Mouse (Mus musculus) c-Kit-negative CD71-positive TER-119-positive erythroid progenitor cells, embryonic 14.5 days (primary cell): ENCODE data around the gene Wdr26.

Experiments used
- DNase-seq: peaks from one replicate; pipeline ENCODE4 v3.0.0-alpha.2; 2013; ENCODE audit warnings: low read depth, low spot score

Wdr26 gene

DNA sequence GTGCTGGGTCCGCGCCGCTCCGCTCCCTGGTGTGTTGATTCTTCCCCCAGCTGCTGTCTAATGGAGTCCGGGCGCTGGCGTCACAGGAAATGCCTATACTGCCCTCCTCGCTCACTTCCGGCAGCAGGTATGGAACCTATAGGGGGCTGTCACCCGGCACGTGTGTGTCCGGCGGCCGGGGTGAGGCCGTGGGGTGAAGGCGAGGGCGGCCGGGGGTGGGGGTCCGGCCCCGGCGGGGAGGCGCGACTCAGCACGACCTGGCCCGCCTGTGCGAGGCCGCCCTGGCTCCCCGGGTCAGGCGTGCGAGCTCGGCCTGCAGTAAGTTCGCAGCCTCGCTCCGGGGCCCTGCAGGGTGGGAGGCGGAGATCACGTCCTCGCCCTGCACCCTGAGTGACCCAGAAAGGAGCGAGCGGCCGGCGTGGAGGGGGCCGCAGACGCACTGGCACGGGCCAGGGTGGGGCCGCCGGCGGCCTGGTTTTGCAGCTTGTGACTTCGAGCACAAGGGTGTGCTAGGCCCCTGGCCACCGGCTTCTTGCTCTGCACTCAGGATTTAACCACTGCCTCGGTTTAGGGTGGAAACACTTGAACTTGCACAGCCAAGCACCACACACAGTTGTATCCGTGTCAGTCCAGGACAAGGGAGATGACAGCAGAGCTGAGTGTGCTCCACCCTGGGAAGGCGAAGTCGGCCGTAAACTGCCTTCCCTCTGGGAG, at the start of gene Wdr26:
Gene Wdr26, minus strand, starts transcription at position 82 of the 714 bp plus-strand sequence.
- DNase-seq: peak; percentile 67

DNA sequence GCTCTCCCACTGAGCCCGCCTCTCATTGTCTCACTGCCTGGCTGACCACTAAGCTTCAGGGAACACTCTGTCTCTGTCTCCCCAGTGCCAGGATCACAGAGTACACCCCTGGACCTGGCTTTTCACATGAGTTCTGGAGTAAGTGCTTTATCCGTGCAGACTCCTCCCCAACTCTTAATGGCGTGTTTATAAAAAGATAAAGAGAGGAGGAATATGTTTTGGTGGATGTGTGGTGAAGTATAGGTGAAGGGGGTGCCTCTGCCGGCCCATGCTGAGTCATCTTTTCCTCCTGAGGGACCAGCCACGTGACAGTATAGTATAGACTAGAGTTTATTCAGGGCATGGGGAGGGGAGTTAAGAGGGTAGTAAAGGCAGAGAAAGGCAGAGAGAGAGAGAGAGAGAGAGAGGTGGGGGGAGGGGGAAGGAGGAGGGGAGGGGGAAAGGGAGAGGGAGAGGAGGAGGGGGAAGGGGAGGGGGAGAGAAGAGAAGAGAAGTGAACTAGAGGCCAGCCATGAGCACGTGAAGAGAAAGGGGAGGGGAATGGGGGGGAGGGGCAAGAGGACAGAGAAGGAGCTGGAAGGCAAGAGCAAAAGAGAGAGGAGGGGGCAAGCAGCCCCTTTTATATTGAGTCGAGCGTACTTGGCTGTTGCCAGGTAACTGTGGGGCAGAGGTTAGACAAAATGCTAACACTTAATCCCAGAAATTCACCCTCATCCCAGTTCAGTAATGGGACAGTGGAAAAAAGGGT, 49.3 kb upstream of the Wdr26 start:
- DNase-seq: peak; percentile 77

DNA sequence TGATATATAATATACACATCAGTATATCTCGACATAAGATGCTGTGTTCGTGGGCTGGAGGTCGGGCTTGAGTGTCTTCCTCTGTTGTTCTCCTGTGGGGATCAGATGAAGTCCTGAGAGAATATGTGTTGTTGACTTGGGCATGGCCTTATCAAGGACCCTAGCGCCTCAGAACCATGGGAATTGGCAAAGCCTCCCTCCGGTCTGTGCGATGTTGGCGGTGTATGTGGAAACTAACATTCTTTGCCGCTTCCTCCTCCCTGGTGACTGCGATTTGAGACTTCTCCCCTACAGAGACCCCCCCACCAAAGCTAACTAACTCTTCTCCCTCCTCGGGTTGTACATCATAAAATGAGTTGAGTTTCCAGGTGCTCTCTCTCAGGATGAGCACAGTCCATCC, 48.6 kb upstream of the Wdr26 start:
- DNase-seq: no peak

DNA sequence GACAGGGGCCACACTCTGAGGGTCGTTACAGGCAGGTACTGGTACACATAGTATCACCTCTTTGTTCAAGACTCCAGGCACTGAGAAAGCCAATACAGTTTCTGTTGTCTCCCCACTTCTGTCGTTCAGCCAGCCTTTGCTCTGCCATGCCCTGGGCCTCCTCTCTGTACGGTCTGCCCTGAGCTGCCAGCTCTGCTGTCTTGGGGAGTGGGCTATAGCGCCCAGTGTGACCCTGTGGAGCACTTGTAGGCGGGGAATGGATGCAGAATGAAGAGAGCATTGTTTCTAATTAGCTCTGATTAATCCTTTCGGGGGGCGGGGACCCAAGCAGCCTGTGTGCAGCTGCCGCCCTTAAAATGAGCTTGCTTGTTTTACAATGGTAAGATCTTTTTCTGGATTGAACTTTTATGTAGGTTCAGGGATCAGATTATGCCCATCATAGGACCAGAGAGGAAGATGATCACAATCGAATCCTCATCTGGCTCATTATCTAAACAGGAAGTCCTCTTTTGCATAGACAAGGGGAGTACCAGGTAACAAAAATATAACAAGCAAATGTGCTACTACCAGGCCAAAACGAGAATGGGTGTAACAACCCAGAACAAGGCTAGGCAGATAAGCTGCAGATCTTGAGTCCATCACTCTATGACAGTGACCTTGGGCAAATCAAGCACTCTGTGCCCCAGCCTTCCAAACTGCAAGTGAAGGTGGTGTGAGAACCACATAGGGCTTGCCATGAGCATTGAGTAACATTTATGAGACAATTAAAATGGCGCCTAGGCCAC, 48.0 kb upstream of the Wdr26 start:
- DNase-seq: peak; percentile 40

DNA sequence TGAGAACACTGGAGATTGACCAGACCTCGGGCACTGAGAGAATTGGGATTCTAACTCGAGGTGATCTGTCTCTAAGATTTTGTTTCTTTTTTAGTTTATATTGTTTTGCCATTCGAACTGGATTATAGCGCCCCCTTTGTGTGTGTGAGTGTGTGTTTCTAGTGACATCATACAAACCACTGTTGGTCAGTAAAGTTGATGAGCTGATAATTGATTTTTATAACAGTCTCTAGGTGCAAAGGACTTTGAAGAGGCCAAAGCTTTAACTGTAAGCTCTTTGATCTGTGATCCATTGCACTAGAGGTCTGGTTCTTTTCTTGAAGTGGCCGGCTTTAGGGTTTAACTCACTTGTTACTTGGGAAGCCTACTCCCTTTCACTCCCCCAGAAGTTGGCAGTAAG, 47.3 kb upstream of the Wdr26 start:
- no peak for DNase-seq

DNA sequence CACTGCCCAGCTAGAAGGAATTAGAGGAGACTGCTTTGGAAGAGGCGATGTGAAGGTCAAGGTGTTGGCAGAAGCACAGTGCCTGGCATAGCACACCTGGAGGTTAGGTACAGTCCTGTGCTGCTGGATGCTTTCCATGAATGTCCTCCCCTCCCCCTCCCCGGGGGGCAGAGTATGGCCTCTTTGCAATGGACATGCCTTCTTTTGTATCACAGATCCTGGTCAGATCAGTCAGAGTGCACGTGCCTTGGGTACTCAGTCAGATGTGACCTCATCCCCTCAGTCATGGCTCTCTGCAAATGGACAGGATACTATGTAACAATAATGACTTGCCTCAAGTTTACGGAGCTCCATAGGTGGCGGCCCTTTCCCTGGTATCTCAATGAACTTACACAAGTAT, 46.8 kb upstream of the Wdr26 start:
- no peak for DNase-seq

DNA sequence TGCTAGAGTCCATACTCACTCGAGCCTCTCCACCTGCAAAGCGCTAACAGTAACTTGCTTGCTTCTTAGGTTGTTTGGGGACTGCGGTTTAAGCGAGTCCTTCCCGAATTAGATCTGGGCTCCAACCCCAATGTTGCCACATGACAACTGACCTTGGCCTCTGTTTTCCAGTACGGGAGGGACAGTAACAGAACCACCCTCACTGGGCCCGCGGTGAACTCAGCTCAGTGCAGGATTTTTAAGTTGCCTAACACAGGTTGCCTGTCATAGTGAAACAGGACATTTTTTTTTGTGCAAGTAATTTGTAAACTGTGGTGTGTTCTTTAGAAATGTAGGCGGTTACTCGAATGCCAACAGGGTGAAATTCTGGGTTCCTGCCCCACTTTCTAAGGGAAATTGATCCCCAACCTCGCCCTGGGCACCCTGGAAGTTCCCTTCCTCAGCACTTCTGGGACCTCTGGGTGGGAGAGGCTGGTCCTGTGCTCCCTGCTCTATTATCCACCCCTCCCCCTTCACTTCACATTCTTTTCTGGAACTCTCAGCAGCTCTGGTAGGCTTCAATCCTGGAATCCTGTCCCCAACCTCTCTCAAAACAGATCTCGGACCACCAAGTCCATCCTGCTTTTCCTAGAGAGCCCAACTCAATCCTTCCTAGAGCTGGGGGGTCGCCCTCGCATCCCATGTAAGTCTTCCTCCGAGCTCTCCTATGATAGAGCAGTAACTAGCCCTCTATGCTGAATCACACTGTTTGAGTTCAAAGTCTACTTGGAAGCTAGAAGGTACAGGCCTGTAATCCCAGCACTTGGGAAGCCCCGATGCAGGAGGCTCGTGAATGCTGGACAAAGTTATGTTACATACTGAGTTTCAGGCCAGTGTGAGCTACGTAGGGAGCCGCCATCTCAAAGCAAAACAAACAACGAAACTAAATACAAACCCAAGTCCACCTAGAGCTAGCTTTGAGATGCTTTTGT, 46.1 kb upstream of the Wdr26 start:
- DNase-seq: no peak

DNA sequence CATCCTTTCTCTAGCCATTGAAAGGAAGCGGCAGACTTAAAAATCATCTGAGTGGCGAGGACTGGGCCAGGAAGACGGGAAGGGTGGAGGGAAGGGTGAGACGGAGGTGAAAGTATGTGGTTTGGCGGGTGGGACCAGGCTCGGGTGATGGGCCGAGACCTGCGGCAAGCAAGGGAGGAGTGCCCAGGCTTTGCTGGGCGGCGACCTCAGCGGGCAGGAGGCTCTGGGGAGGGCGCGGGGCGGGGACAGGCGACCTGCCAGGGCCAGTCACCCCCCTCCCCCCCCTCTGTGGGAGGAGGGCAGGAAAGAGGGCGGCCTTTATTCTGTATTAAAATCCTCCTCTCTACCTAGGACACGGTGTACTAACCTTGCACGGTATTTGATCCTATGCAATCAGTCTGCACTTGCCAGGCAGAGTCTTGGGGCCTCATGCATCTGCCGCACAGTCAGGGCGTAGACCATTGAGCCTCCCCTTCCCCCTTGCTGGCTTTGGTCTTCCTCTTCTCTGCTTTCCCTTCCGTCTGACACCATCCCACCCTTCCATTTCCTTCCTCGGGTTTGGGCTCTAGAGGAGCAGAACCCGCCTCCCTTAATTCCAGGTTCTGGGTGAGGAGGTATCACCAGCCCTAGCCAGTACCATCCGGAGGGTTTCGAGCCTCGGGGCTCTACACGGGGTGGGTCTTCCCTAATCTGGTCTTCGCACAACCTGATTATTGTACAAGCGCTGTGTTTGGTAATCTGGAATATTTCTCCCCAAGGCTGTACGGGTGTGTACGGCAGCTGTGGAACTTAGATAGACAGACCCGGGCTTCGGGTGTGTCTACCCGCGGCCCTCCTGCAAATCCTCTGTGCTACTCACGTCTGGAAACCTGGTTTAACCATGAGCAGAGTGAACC, 45.1 kb upstream of the Wdr26 start:
- peak; percentile 91 for DNase-seq

DNA sequence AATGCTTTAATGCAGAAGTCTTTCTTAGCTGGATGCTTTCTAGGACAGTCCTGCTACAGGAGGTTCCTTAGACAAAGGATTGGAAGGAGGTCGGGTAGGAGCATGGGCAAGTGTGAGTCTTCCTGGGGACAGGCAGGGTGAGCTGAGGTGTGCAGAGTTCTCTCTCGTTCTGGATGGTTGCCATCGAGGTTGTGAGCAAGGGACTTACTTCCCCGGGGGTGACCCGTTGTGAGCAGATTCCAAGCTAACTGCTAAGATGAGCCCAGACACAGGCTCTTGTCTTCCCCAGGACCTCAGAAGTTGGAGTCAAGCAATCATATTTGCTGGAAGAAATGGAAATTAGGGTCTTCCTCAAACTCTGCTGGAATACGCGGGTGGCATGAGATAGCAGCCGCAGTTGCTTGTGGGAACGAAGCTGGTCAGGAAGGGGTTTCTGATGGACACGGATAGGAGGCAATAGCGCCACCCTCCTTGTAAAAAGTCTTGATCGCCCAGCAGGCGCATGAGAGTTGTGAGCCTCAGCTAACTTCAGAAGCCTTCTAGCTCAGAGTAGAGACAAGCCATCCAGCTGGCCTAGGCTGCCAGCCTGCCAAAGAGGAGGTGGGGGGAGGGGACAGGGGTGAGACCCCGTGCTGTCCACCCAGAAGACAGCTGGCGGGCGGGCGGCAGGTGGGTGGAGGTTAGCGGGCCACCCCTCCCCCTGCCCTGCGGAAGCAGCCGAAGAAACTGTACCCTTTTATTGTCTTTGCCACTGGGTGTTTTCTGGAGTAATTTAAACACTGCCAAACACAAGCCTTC, 44.3 kb upstream of the Wdr26 start:
- peak; percentile 70 for DNase-seq

DNA sequence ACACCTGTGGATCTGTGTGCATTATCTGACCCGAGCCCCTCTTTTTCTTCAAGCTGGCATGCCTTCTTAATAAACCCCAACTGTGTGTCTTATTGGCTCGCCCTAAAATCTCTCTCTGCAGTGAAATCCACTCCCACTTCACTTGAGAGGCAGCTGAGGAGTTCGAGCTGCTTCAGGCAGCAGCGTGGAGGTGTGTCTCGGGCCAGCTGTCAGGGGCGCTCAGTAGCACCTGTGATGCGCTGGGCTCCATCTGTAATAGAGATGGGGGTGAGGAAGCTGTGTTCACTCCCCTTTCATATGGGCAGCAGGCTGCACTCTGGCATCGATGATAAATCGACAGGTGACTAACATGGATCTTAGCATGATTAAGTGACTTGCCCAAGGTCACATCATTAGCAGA, 43.6 kb upstream of the Wdr26 start:
- DNase-seq: no peak

DNA sequence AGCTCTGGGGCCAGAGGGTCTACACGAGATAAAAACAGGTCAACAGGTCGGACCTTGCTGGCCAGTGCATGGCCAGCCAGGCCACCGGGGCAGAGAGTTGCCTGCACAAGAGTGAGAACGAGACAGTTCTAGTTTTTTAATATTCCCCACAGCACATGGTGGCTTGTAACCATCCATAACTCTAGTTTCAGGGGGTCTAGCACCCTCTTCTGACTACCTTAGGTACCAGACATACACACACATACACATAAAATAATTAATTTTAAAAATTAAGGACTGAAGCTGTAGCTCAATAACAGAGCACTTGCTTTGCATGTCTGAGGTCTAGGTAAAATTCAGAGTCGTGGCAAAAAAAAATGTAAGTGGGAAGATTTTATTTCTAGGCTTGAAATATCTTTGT, 39.8 kb upstream of the Wdr26 start:
- DNase-seq: no peak

DNA sequence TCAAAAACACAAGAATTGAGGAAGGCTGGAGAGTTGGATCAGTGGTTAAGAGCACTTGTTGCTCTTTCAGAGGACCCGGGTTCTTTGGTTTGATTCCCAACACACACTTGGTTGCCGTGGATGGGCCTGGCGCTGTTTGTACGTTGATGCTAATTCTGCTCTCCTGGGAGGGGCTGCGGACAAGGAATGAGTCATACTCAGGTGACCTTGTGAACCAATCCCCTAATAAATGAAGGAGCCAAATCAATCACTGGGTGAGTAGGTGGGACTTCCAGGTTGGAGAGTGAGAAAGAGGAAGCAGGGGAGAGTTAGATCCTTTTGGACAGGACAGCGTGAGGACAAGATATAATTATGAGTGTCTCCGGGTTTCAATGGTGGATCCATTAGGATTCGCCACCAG, 39.2 kb upstream of the Wdr26 start:
- DNase-seq: no peak

DNA sequence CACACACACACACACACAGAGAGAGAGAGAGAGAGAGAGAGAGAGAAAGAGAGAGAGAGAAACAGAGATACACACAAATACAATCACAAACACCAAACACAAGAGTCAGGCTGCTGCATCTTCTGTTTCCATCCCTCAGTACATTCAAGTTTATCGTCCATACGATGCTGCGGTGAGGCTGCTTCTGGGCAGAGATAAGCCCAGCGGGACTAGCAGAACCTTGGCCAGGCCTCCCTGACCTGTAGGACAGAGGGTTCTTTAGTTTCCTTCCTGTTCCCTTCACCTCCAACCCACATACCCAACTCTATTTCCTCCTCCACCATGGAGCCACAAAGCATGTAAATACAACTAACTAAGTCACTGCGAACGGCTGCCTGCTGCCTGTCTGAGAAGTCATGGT, 37.7 kb upstream of the Wdr26 start:
- DNase-seq: peak; percentile 59

DNA sequence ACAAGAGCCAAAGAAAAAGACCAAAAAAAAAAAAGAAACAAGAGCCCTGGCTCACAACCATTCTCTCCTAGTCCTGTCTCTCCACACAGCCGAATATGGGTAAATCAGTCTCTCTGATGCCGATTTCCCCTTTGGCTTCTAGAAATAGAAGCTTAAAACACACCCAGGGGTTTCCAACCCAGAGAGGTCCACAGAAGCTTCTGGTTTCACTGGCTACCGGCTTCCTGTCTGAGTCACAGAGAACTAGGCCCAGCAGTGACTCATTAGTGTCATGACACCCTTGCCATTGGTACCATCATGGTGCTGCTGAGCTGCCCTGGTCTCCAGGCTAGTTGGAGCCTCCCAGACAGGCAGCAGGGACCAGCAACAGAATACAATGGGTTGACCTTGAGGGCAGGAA, 35.4 kb upstream of the Wdr26 start:
- no peak for DNase-seq

DNA sequence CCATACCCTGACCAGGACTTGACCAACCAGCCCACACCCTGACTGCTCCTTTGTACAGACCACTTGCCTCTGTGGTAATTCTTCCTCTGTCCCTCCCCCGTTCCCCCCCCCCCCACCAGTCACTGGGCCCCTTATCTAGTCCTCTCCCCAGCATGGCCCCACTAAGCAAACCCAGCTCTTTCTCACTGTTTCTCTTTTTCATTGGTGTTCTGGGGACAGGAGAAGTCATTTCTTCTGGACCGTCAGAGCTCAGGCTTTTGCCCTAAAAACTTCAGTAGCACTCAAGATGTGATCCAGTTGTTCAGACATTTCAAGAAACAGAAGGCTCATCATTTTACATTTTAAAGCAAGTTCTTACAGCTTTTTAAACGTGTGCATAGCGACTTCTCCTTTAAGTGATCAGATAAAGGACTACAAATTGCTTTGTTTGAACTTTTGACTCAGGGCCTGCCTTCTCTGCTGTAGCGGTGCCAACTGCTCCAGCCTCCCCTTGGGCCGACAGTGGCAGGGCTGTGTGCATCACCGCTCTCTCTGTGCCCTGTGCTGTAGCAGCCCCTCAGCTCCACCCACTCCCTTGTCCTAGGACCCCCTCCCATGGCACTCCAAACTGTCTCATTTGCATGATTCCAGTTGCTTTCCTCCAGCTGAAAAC, 34.8 kb upstream of the Wdr26 start:
- peak; percentile 62 for DNase-seq

DNA sequence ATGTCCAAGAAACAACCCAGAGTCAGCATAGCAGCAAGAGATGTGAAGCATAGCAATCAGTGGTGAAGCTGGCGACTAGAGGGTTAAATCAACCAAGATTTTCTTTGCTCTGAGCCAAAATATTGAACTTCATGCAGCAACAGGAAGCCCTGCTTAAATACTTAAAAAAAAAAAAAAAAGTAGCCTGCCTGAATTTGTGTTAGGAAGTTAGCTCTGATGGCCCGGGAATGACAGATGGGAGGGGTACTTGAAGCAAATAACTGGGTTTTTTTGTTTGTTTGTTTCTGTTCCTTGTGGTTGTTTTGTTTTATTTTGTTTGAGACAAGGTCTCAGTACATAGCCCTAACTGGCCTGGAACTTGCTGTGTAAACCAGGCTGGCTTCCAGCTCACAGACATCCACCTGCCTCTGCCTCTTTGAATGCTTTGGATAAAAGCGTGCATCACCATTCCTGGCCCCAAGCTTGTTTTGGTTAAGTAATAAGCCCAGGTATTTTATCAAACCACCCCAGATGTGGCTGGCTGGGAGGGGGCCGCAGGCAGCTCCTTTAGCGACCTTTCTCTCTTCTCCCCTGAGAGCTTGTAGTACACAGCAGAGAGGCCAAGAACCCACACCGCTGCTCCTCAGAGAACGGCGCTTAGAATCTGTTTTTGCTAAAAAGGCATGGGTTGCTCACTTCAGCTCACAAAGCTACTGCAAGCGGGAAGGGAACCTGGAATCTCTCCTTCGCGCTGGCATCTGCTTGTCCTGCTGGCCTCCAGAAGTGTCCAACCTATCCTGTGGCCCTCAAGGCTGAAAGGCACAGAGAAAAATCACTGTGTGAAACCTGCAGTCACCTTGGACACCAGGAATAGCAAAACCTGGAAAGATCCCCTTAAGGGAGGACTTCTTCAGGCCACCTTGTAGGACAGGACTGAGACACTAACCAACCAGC, 34.0 kb upstream of the Wdr26 start:
- peak; percentile 81 for DNase-seq

DNA sequence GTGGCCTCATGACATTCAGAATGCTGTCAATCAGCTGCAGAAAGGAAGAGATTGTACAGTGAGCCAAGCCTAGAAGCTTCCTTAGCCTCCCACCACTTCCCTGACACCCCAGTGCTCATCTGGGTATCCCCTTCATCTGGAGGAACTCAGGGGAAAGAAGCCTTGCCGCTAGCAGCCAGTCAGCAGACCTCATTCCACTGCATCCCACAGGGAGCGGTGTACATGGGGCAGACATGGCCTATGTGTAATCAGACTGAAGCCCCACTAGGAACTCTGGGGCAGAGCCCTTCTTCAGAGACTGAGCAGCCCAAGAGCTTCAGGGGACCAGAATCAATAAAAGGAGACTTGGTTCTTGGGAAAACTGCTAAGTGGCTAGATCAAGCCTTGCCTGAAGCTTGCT, 33.3 kb upstream of the Wdr26 start:
- peak; percentile 47 for DNase-seq

DNA sequence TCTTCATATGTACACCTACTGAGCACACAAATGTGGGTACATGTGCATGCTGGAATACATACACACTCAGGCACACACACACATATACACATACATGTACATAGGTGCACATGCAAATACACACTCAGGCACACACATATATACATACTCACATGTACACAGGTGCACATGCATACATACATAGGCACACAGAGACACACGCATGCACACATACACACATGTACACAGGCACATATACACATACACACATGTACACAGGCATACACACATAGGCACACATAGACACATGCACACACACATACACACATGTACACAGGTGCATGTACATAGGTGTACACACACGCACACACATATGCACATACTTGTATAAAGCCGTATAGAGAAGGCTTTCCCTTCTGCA, 29.4 kb upstream of the Wdr26 start:
- no peak for DNase-seq
